Mouse (Mus musculus): Measurements from ENCODE around the gene Rnft1.
"Not testable (repeated sequence)": the region's sequence is repeated elsewhere in the genome, so short reads cannot be mapped to it uniquely, and the experiment has no call there.

Rnft1 gene

GRCm38 (mm10) chr11:86519751-86520150 lies 35.3 kb downstream of the Rnft1 start:
- DNase-seq (ENCODE audit: low spot score in 2 of 2) = no peak

GRCm38 (mm10) chr11:86527528-86527927 lies 43.1 kb downstream of the Rnft1 start:
- no peak for DNase-seq (ENCODE audit: low spot score in 2 of 2)

GRCm38 (mm10) chr11:86532834-86533233 lies 48.4 kb downstream of the Rnft1 start:
- no peak for DNase-seq (ENCODE audit: low spot score in 2 of 2)

GRCm38 (mm10) chr11:86533302-86533701 lies 48.8 kb downstream of the Rnft1 start:
- not testable (repeated sequence) for DNase-seq (ENCODE audit: low spot score in 2 of 2)

GRCm38 (mm10) chr11:86534201-86534910 lies 49.9 kb downstream of the Rnft1 start:
- no peak for DNase-seq (ENCODE audit: low spot score in 2 of 2)

- no peak for DNase-seq (ENCODE audit: low spot score in 2 of 2)
Measured at GRCm38 (mm10) chr11:86538786-86539185, 54.3 kb downstream of the Rnft1 start.

GRCm38 (mm10) chr11:86539716-86540475 lies 55.4 kb downstream of the Rnft1 start:
- no peak for DNase-seq (ENCODE audit: low spot score in 2 of 2)

GRCm38 (mm10) chr11:86540476-86540845 lies 56.0 kb downstream of the Rnft1 start:
- no peak for DNase-seq (ENCODE audit: low spot score in 2 of 2)

GRCm38 (mm10) chr11:86542851-86543250 lies 58.4 kb downstream of the Rnft1 start:
- no peak for DNase-seq (ENCODE audit: low spot score in 2 of 2)

- peak; percentile 8 to 11 for DNase-seq (ENCODE audit: low spot score in 2 of 2)
Measured at GRCm38 (mm10) chr11:86543960-86544638, 59.6 kb downstream of the Rnft1 start.

GRCm38 (mm10) chr11:86544639-86545299 lies 60.3 kb downstream of the Rnft1 start, which contains the start of the genes Rps6kb1 and Tubd1:
Rps6kb1 (minus strand) TSS chr11:86544805.
Tubd1 (plus strand) TSS chr11:86544991.
- DNase-seq (ENCODE audit: low spot score in 2 of 2) = peak; percentile 97 to 99

GRCm38 (mm10) chr11:86545556-86545955 lies 61.1 kb downstream of the Rnft1 start:
- DNase-seq (ENCODE audit: low spot score in 2 of 2) = no peak

GRCm38 (mm10) chr11:86547412-86547811 lies 63.0 kb downstream of the Rnft1 start:
- no peak for DNase-seq (ENCODE audit: low spot score in 2 of 2)

All from frontal cortex, postnatal 14 days (tissue).